Mouse (Mus musculus) lung, postnatal 0 days (tissue): ENCODE data around the gene Rai1.

Experiments used
- CTCF ChIP-seq: IDR thresholded peaks from 2 replicates; pipeline ENCODE4 v1.5.1; 2016; ENCODE audit warnings: antibody characterized with exemption, mild to moderate bottlenecking
- EP300 ChIP-seq: IDR thresholded peaks from 2 replicates; pipeline ENCODE4 v1.6.1; 2016; ENCODE audit warnings: antibody characterized with exemption, mild to moderate bottlenecking, control low read depth

DNA sequence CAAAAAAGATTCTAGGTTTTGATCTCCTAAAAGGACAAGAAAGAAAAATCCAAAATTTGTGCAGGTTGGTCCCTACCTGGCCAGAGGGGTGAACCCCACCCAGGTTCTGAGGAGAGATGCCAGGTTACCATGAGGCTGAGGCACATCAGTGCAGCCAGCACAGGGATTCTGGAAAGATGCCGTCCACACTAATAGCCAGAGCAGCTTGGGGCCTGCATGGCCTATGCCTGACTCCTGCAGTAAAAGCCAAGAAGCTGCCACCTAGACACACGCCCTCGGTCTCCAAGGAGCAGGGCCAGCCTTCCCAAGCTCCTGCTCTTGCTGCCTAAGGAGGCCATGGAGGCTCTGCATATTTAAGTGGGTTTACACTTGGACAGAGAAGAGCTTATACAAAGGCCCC, 126.5 kb downstream of the Rai1 start:
- no peak for TF ChIP-seq CTCF
- TF ChIP-seq EP300: no peak
